Mouse (Mus musculus) liver, embryonic 14.5 days (tissue): Measurements from ENCODE around the gene Gm45753. TPM values are rescaled to one million over a fixed set of nuclear protein-coding genes. Genes with fewer than 3 reads are reported as not detected.

ENCODE experiments used
- ATAC-seq: fragments of 200-750 bp; cut with Nextera tagmentation; 2 replicates; pipeline ENCODE4 v1.8.0; 2017; ENCODE audit warnings: moderate number of reproducible peaks, mild to moderate bottlenecking, moderate library complexity; ENCODE audit not compliant: insufficient read depth
- DNase-seq, 3 experiments: peaks; one replicate each; pipeline ENCODE4 v3.0.0-alpha.2; 2012 to 2013; ENCODE audit warnings: low read depth in 3 of 3, low spot score in 3 of 3
- H3K27ac ChIP-seq: fragments of 300-500 bp; sonication (generic); 2 replicates; pipeline ENCODE4 v1.5.1; 2014; ENCODE audit warnings: moderate library complexity, mild to moderate bottlenecking, control low read depth, inconsistent platforms
- H3K27me3 ChIP-seq: fragments of 300-500 bp; sonication (generic); 2 replicates; pipeline ENCODE4 v1.6.1; 2014; ENCODE audit warnings: mild to moderate bottlenecking, low read length, moderate library complexity; ENCODE audit not compliant: control insufficient read depth, insufficient read depth
- H3K36me3 ChIP-seq: fragments of 300-500 bp; sonication (generic); replicated peaks from 2 replicates; pipeline ENCODE4 v1.6.1; 2014; ENCODE audit warnings: low read depth; ENCODE audit not compliant: control insufficient read depth, insufficient read depth
- H3K4me1 ChIP-seq, 2 experiments: fragments of 200-500 bp in 1 of 2; fragments of 300-500 bp in 1 of 2; sonication (generic) in 1 of 2; replicated peaks; 2 replicates each; pipeline ENCODE4 v1.6.1; 2012 to 2014; ENCODE audit warnings: antibody characterized with exemption in 1 of 2, inconsistent platforms in 1 of 2, low read length in 1 of 2; ENCODE audit not compliant: control insufficient read depth in 2 of 2, insufficient read depth in 2 of 2
- H3K4me2 ChIP-seq: fragments of 300-500 bp; sonication (generic); 2 replicates; pipeline ENCODE4 v1.6.1; 2014; ENCODE audit warnings: low read depth, mild to moderate bottlenecking, control low read depth, moderate library complexity
- H3K4me3 ChIP-seq, 2 experiments: fragments of 200-500 bp in 1 of 2; fragments of 300-500 bp in 1 of 2; sonication (generic) in 1 of 2; 2 replicates each; pipeline ENCODE4 v1.5.1; 2012 to 2014; ENCODE audit warnings: low read depth in 2 of 2, low read length in 2 of 2, mild to moderate bottlenecking in 2 of 2, control low read depth in 1 of 2, inconsistent platforms in 1 of 2, moderate library complexity in 1 of 2; ENCODE audit not compliant: insufficient read depth in 1 of 2
- H3K9ac ChIP-seq: fragments of 300-500 bp; sonication (generic); replicated peaks from 2 replicates; pipeline ENCODE4 v1.6.1; 2014; ENCODE audit warnings: mild to moderate bottlenecking, control low read depth, moderate library complexity
- H3K9me3 ChIP-seq: fragments of 300-500 bp; sonication (generic); 2 replicates; pipeline ENCODE4 v1.6.1; 2016; ENCODE audit warnings: low read length, mixed read lengths; ENCODE audit not compliant: control insufficient read depth
- CTCF ChIP-seq: IDR thresholded peaks from 2 replicates; pipeline ENCODE4 v1.5.1; 2016; ENCODE audit warnings: antibody characterized with exemption, low read depth, control low read depth
- EP300 ChIP-seq: IDR thresholded peaks from 2 replicates; pipeline ENCODE4 v1.6.1; 2016; ENCODE audit warnings: antibody characterized with exemption, low read depth
- WGBS: fragments of 180-500 bp; shearing (Covaris S2); extraction: QIAGEN DNeasy Blood & Tissue Kit; methylation state at CpG from one replicate; pipeline ENCODE4 v1.1.7; 2014; ENCODE audit not compliant: insufficient replicate concordance; 5-methylcytosine and 5-hydroxymethylcytosine counted together
- polyA plus RNA-seq, 2 experiments: library from polyadenylated mRNA; depleted of rRNA in 1 of 2; stranded (reverse) in 1 of 2; unstranded in 1 of 2; fragments of >200 nt; fragmentation: Nextera tagmentation in 1 of 2; extraction: Ambion mirVana in 1 of 2; gene quantifications; 2 replicates each; pipeline versions ENCODE4 v1.2.1 to v1.2.3; 2012 to 2014

Gm45753 gene
- polyA plus RNA-seq, 2 experiments = 0.20 to 7.0 TPM

DNA sequence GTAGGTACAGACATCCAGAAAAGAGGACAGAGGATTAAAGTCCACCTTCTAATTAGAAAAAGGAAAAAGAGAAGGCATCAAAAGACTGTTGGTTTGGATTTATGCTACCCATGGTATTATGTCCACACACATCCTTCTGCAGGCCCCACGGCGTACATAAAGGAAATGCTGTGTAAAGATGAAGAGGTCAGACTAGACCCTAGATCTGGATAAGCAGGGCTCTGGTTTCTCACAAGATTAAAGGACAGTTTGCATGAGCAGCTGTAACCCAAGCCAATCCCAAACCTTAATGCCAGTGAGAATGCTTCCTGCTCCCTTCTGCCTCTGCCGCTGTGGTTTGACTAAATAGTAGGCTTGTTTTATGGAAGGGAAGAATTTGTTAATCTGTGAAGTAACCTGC is 30.8 kb downstream of the Gm45753 start:
- Histone ChIP-seq H3K9me3 (no peaks in the 10 kb centered on the region), H3K4me2 (no peak overlapping the region), H3K27me3 (no peaks in the 10 kb centered on the region), H3K9ac (no peak overlapping the region), H3K4me3 (no peak overlapping the region), H3K36me3 (no peaks in the 10 kb centered on the region), H3K4me1 (no peaks in the 10 kb centered on the region; a peak in 1 of 4 replicates), H3K27ac (no peak overlapping the region)
- DNase-seq (no peak), ATAC-seq (no peak)
- 67% methylated on average over 3 of the region's 3 CpGs for WGBS
- no peak for TF ChIP-seq CTCF
- TF ChIP-seq EP300 = no peak

DNA sequence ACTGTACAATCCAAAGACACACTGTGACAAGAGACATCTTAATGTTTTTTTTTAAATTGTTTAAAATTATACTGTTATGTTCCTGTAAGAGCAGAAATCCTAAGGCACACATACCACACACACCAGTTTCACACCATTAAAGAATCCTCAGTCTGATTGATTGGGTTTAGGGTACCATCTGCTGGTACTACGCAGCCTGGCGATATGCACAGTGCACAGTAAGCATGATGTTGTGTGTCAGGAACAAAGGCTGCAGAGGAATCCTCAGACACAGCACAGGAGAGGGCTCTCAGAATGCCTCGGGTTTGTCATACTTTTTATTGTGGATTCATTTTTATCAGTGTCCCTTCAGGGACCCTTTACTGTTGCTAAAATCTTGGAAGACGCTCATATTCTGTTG is 33.9 kb downstream of the Gm45753 start:
- ATAC-seq (no peak), DNase-seq (no peak)
- 61% methylated on average over 4 of the region's 4 CpGs for WGBS
- Histone ChIP-seq H3K4me3 (no peak overlapping the region), H3K27me3 (no peaks in the 10 kb centered on the region), H3K9me3 (no peaks in the 10 kb centered on the region), H3K4me1 (no peaks in the 10 kb centered on the region), H3K4me2 (no peak overlapping the region), H3K36me3 (no peaks in the 10 kb centered on the region), H3K27ac (no peak overlapping the region), H3K9ac (no peak overlapping the region)
- TF ChIP-seq CTCF = no peak

DNA sequence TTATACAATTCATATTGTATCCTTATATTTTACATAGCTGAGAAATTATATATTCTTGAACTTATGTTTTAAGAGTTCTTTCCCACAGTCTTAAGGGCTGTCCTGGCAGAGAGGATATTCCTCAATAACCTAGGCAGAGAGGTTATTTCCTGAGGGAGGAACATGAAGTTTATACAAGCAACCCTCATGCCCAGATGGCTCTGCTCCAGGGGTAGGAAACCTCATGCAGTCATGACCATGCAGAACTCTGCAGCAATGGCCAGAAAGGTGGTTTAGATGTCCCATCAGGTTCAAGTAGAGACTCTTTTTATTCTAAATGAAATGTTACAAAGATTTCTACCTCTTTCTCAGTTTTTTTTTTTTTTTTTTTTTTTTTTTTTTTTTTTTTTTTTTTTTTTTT is 39.2 kb downstream of the Gm45753 start:
- Histone ChIP-seq H3K4me1 (peaks cover 0 to 5% of the 10 kb centered on the region in 2 experiments; a peak in 1 of 4 replicates), H3K27ac (no peak overlapping the region), H3K36me3 (no peaks in the 10 kb centered on the region), H3K27me3 (no peaks in the 10 kb centered on the region), H3K4me3 (no peak overlapping the region), H3K9me3 (no peaks in the 10 kb centered on the region), H3K9ac (no peak overlapping the region), H3K4me2 (no peak overlapping the region)
- TF ChIP-seq EP300 (no peak), CTCF (no peak)
- DNase-seq (no peak), ATAC-seq (no peak)

DNA sequence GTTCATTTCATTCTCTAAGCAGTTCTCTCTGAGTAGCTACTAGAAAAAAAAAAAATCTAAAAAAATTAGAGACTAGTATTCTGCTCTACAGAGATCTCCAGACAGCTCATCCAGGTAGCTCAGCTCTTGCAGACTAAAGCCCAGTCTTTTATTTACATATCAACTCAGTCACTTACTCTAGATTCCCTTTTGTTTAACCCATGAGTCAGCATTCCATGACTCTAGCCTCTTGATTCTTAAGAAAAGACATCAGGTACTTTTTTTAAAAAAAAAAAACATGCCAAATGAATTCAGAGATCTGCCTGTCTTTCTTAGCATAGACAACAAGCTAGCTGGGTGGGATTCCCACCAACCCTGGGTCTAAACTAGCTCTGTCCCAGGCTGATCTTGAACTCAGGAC is 39.8 kb downstream of the Gm45753 start:
- H3K27ac ChIP-seq = no peak overlapping the region
- no peak overlapping the region for H3K4me3 ChIP-seq
- peaks cover 0 to 5% of the 10 kb centered on the region in 2 experiments; a peak in 1 of 4 replicates for H3K4me1 ChIP-seq
- DNase-seq = no peak
- H3K9ac ChIP-seq = no peak overlapping the region
- ATAC-seq = no peak
- H3K4me2 ChIP-seq = no peak overlapping the region
- H3K27me3 ChIP-seq = no peaks in the 10 kb centered on the region
- no peaks in the 10 kb centered on the region for H3K36me3 ChIP-seq
- TF ChIP-seq EP300 (no peak), CTCF (no peak)
- no peaks in the 10 kb centered on the region for H3K9me3 ChIP-seq

DNA sequence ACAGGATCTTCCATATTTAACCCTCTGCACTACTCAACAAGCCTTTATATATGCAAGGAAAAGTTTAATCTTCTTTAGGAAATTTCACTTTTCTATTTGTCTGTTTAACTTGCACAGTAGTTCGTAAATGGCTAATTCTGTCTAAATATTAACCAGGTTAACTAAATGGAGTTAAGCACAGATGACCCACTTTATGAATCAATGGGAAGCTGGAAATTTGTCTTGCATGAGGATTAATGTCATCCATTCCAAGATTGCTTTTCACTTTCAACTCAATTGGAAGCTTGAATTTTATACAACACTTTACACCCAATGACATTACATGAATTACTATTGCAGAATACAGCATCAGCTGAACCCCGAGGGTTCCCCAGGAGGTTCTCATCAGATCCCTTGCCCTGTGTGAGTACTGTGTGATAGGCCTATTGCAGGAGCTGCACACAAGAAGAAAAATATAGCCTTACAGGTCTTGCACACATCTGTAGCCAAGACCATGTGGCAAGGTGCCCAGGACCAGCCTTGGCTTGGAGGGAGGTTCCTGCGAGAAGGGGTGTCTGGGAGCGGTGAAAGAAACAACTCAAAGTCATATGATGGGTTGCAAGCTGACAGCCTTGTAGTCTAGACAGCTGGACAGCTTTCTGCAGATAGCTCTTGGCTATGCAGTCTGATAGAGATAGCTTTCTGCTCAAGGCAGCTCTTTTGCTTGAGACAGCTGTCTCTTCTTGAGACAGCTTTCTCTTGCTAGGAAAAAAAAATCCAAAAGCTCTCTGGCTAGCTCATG is 40.5 kb downstream of the Gm45753 start:
- H3K27ac ChIP-seq = no peak overlapping the region
- H3K4me1 ChIP-seq = peaks cover 0 to 5% of the 10 kb centered on the region in 2 experiments; a peak in 1 of 4 replicates
- H3K4me2 ChIP-seq = no peak overlapping the region
- H3K27me3 ChIP-seq = no peaks in the 10 kb centered on the region
- H3K4me3 ChIP-seq = no peak overlapping the region
- H3K36me3 ChIP-seq = no peaks in the 10 kb centered on the region
- WGBS = 56% methylated on average over 4 of the region's 4 CpGs
- H3K9me3 ChIP-seq = no peaks in the 10 kb centered on the region
- no peak for ATAC-seq
- DNase-seq = no peak
- TF ChIP-seq EP300 (no peak), CTCF (no peak)
- no peak overlapping the region for H3K9ac ChIP-seq
